Mouse (Mus musculus): ENCODE results near the gene Ccdc180.

Ccdc180 gene

DNA sequence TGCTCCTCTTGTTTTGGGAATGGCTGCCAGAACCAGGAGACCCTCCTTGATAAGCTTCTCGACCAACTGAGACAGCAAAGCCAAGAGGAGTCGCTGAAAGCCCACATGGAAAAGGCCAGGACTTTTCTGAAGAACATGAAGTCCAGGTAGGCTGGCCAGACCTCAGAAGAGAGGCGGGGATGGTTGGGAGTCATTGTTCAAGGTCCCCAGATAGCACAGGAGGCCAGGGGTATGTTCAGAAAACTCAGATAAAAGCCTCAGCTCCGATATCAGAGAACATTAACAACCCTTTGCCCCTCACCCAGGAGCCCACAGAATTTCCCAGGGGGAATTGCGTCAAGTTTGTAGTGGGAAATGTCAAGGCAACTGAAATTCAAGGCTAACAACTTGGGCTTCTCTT, 21.2 kb downstream of the Ccdc180 start:
- DNase-seq (ENCODE audit: low read depth, low spot score), result no peak

DNA sequence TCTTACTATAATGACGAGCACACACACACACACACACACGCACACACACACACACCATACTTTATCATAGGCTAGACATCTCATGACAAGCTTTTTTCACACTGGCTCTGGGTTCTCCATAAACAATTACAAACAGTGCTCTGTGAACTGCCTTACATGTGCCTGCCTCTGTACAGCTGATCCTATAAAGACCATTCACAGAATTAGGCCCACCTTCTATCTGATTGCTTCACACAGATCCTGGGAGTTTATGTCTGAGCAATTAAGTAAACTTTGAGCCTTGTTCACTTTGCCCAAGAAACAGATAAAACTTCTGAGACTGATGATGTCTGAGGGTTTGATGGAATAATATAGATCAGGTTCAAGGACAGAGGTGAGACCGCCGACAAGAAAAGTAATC, 21.8 kb downstream of the Ccdc180 start:
- DNase-seq (ENCODE audit: low read depth, low spot score), result no peak

DNA sequence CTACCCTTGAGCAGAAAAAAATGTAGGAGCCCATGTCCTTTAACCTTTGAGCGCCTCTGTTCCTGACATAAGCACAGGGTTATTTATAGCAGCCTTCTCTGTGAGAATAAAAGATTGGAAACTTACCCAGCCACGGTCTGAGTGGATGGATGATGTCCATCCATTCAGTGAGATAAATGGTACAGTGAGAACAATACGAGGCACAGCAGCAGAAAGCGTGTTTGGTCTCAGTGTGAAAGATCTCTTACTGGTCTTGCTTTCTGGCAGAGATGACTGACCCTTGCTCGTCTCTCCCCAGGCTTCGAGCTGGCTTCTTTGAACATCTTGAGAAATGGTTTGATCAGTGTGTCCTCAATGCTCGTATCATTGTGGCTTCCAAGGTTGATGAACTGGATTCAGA, 27.0 kb downstream of the Ccdc180 start:
- DNase-seq (ENCODE audit: low read depth, low spot score), result no peak

DNA sequence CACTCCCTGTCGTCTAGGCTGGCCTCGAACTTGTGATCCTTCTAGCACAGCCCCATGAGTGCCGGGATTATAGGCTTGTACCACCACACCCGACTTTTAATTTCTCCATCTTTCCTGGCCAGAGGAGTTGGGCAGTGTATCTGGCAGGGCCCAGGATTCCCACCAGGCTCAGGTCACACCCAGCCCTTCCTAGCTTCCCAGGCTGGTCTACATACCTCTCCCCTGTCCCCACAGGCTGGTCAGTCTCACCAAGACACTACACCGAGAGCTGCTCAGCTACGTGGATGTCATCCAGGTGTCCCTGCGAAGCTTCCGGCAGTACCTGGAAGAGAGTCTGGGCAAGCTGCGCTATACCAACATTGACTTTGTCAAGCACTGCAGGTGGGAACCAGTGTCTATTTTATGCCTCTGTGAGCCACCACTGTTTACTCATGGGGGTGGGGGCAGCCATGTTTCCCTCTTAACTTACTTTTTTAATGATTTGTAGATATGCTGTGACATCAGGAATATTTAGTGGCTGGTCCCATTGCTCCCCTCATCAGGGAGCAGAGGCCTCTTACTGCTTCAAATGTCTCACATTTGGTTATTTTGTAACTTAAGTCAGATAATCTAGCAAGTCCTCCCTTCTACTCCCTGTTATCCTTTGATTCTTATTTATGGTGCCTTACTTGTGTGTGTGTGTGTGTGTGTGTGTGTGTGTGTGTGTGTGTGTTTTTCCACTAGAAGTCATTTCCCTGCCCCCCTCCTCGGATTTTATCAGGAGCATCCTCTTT, 31.7 kb downstream of the Ccdc180 start:
- DNase-seq (ENCODE audit: low read depth, low spot score), result no peak

DNA sequence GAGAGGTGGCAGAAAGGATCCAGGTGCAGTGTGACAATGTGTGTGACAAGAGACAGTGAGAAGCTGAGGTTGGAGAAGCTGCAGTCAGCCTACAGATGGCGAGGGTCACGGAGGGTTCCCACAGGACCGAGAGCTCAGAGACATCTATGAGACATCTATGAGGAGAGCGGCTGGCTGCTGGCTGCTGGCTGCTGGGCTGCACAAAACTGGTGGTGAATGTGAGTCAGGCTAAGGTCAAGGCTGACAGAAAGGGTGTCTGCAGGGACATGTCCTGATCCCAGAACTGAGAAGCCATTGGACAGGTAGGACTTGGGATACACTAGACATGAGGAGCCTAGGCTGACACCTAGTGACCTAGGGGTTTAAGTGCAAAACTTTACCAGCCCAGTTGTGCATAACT, 33.9 kb downstream of the Ccdc180 start:
- DNase-seq (ENCODE audit: low read depth, low spot score), result no peak

DNA sequence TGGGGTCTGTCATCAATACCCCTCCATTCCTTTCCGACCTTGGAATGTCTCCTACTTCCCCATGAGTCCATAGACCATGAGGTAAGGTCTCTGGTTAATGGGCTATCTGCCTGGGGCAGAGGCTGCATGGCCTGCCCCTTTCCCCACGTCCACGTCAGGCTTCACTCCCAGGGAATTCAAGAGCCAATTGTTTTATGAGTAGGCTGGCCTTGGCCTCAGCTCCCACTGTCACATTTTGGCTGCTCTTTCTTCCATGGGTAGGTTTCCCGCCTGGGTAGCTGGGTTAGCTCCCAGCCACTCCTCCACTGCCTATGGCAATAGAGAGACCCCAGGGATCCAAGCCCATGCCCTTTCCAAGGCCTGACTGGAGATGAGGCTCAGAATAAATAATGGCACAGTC, 38.5 kb downstream of the Ccdc180 start:
- DNase-seq (ENCODE audit: low read depth, low spot score), result no peak

DNA sequence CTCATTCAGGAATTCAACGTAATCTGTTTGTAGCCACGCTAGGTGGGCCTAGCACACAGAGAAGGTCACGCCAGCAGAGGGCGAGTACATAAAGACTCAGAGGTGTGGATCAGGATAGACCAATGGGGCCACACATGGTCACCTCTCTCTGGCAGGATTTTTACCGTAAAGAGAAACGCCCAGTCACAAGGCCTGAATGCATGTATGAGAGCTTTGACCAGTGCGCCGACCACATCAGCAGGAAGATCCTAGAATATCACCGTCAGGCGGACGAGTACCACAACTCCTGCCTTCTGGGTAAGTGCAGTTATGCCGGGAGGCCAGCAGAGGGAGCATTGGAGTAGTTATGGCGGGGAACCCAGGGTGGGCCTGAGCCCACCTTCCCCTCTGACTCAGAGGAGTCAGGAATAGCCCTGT, 51.5 kb downstream of the Ccdc180 start:
- DNase-seq (ENCODE audit: low read depth, low spot score), result peak; percentile 45

DNA sequence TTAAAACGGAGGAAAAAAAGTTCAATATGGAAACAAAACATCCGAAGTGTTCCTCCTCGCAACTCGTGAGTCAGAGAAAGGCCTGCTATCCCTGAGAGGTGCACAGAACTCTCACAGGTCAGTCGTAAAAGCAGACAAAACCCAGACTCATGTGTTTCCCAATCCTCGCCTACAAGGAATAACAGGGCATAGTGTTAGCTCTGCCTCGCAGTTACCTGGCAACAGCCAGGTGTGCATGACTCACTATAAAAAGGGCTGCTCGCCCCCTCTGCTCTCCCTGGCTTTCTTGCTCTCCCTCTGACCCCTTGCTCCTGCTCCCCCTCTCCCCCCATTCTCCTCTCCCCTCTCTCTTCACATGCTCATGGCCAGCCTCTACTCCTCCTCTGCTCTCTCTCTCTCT, 57.6 kb downstream of the Ccdc180 start:
- DNase-seq (ENCODE audit: low read depth, low spot score), result no peak

DNA sequence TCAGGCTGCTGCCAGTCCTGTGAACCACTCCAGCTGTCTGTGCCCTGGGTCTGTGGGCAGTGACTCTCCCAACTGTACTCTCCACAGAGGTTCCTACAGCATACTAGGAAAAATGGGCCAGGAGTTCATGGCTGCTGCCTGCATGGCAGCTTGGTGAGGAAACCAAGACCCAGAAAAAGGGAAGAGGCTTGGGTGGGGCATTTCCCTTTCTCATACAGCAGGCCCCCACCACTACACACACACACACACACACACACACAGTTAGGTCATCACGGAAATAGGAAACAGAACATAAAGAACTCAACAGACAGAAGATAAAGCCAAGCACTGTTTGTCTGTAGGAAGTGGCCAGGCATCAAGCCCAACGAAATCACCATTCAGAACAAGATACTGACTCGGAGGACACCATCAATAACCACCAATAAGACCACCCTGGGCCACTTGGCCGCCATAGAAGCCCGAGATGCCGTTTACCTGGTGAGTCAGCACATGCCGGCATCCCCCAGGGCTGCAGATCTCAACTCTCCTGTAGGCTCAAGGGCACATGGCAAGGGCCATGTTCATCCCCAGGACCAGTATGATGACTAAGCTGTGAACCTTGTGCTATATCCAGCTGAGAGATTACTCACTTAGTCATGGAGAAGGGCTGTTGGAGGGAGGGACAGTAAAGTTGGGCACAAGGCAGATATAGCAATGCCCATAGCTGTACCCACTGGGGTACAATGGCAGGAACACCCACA, 59.2 kb downstream of the Ccdc180 start:
- no peak for DNase-seq (ENCODE audit: low read depth, low spot score)

DNA sequence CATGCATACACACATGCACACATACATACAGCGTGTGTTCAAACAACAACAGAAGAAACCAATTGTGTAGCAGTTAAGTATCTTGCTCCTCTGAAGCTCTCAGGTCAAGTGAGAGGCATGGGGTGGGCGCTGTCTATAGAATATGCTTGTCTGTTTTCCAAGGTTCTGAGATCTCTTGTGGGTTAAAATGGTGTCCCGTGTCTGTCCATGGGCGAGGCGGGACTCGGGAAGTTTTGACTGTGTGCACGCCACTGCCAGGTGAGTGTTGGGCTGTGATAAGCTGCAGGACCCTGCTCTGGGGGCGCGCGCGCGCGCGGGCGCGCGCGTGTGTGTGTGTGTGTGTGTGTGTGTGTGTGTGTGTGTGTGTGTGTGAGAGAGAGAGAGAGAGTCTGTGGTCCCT, 61.7 kb downstream of the Ccdc180 start:
- DNase-seq (ENCODE audit: low read depth, low spot score), result no peak

DNA sequence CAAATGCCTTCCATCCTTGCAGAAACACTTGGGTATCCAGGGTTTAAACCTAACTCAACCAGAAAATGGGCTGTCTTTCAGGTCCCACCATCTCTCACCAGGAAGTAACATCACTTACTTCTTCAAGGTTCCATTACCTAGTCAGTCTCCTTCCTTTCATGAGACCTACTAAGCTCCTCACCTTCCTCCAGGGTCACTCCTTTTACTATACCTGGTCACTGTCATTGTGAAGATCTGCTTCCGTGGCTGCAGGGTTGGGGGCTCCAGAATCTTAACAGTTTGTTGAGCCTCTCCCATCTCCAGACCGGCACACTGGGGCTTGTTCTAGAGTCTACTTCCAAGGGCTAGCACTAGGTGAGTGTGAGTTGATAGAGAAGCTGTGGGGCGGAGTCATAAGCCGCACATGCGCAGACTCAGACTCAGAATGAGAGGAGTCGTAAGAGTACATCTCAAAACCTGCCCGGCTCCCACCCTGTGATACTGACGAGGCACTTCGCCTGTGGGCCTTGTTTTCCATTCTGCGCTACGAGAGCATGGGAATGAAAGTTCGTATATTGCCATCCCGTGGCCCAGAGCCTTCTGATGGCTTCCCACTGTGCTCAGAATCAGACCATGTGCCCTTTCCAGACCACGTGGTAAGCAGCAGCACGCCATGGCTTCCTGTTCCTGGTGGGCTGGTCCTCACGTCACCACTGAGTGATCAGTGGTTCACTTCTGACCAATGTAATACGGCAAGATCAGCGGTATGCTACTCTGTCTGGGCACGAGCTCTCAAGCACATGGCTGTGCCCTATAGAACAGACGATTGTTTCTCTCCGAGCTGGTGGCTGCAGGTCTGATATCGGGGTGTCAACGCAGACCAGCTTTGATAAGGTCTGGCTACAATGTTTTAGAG, 63.2 kb downstream of the Ccdc180 start:
- no peak for DNase-seq (ENCODE audit: low read depth, low spot score)

DNA sequence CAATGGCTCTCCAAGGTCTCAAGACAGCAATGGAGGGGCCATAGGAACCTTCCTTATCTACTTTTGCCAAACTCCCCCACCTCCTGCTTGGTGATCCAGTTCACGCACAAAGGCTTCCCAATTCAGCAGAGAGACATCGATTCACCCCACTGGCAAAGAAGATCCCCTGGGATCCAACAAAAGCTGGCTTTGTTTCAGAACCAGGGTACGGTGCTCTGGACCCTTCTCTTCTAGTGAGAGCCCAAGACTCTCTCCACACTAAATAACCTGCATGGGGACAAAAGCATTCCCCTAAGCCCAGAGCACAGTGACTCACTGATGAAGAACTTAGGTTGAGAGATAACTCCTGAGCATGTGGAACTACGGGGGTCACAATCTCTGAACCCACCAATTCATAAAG, 65.1 kb downstream of the Ccdc180 start:
- no peak for DNase-seq (ENCODE audit: low read depth, low spot score)

DNA sequence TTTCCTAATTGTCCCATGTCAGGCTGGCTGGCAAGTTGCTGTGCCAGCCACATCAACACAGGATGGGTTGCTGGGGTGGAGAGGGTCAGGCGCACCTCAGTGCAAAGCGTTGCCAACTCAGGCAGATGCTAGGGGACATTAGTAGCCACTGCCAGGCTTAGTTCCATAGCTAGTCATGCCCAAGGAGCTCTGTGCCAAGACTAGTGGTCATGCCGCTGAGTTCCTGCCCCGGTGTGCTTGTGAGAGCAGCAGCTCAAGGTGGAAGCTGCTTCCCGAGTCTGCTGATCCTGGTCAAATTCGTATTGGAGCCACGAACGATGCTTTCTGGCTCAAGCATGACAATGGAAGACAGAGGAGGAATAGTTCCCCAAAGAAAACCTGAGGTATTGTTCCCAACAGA, 66.0 kb downstream of the Ccdc180 start:
- DNase-seq (ENCODE audit: low read depth, low spot score), result no peak

DNA sequence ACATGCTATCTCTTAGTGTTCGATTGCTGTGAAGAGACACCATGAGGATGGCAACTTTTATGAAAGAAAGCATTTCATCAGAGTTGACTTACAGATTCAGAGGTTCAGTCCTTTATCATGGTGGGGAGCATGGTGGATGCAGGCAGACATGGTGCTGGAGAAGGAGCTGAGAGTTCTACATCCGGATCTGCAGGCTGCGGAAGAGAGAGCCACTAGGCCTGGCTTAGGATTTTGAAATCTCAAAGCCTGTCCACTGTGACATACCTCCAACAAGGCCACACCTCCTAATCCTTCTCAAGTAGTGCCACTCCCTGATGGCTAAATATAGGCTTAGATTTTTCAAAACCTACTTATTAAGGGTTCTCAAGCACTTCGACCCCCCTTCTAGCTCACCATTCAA, 66.6 kb downstream of the Ccdc180 start:
- DNase-seq (ENCODE audit: low read depth, low spot score), result no peak

DNA sequence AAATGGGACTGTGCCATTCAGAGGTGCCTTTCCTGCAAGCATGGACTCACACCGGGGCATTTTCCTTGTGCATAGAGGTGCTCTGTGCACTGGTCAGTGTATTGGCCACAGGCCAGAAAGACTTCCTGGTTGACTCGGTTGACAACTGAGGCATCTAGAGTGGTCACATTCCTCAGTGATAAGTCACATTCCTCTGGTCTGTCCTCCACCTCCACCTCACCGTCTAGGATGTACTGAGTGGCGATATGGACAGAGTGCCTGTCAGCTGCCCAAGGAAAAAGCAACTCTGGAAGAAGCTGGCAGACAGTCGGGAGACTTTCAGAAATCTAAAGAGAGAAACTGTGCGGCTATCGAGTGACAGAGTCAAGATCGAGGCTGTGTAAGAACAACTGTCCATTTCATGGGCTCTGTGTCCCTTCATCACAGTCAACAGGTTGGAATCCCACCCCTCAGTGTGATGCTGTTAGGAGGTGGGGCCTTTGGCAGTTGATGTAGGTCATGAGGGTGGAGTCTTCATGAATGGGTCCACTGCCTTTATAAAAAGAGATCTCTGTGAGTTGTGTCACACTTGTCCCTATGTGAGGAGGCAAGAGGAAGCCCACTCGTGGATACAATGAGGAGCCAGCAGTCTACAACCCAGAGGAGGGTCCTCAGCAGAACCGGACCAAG, 74.8 kb downstream of the Ccdc180 start, which contains the start of gene Tdrd7:
Tdrd7 (plus strand) TSS at position 564 of the 669 bp plus-strand sequence.
- no peak for DNase-seq (ENCODE audit: low read depth, low spot score)

DNA sequence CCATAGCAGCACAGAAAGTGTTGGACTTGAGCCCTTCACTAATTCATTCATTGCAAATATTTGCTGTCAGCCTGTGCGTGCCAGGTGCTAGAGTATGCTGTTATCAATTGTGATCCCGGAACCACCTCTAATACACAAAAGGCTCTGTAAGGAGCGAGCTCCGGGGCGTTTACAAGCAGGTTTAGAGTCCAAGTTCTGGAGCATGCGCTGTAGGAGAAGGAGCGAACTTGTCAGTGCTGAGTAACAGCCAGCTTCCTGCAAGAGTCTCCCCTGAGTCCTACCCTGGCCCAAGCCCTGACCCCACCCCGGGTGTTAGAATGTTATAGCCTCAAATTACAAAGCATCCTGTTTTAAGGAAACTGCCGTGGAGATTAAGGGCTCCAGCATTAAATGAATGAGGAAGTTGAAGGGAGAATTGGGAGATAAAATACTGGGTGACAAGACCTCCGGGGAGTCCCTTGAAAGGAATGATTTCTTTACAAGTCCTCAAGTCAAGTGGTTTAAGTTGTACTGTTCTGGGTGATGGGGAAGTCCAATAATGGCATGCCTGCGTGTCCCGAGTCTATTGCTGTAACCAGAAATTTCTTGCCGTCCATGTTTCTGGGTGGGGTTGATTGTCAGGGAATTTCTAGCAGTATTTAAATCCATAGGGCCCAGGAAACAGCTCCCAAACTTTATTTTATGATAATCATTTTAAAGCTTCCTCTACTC, 75.8 kb downstream of the Ccdc180 start:
- no peak for DNase-seq (ENCODE audit: low read depth, low spot score)

DNA sequence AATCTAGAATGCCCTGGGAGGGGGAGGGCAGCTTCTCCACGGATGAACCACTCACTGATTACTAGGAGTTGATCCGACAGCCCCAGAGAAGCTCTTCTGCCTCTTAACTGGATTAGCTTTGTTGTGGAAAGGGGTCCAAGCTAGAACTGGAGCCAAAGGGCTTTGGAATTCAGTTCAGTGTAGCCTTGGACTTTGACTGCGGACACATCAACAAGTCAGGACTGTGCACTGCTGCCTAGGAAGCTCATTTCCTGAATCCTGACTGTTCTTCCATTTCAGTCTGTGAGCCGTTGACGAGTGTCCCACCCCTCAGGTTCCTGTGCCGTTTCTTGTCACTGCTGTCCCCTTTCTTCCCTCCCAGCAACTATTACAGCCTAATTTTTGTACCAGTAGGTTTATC, 76.6 kb downstream of the Ccdc180 start:
- DNase-seq (ENCODE audit: low read depth, low spot score), result no peak

DNA sequence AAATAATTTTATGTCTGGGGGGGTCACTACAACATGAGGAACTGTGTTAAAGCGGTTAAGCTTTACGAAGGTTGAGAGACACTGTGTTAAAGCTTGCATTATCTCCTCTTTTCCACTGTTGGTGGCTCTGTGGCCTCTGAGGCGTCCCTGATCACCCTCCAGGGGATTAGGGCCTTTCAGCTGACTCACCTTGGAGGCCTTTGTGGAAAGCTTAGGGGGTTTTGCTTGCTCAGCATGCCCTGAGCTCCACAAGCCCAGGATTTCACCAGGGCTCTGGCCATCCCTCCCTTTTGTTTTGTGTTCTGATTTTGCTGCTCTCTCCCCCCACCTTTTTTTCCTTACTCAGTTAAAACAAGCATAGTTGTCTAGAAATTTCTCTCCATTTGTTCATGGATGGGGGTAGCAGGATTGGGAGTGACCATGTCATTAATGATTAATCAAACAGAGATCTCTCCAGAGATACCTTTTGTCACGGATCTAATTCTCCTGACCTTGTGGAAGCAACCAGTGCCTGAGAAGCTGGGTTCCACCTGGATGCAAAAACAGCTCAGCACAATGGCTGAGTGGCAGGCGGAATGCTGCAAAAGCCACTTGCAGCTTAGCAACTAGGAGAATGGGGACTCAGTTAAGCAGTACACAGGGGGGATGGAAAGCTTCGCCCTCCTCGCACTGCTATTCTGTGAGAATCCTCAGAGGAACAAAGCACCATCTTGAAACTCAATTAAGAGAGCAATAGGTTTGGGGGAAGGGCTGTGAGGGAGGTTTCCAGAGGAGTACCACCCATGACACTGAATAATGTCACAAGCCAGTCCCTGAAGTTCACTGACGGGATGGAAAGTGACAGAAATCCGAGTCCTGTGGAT, 77.6 kb downstream of the Ccdc180 start:
- DNase-seq (ENCODE audit: low read depth, low spot score), result no peak

DNA sequence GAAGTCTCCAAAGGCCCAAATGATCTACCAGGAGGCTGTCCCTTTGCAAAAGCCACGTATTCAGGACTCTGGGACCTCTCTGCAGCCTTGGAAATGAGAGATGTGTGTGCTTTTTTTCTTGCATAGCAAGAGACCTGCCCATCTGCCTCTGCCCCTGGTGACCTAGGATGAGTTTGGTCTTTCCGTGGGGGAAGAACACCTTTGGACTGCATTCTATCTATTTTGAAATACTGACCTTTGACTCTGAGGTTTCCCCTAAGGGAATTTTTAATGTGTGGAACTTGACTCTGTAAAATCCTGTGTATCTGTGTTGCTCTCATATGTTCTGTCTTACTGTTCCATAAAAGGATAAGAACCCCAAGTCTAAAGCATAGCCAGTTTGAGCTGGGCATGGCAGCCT, 78.9 kb downstream of the Ccdc180 start:
- DNase-seq (ENCODE audit: low read depth, low spot score), result no peak

DNA sequence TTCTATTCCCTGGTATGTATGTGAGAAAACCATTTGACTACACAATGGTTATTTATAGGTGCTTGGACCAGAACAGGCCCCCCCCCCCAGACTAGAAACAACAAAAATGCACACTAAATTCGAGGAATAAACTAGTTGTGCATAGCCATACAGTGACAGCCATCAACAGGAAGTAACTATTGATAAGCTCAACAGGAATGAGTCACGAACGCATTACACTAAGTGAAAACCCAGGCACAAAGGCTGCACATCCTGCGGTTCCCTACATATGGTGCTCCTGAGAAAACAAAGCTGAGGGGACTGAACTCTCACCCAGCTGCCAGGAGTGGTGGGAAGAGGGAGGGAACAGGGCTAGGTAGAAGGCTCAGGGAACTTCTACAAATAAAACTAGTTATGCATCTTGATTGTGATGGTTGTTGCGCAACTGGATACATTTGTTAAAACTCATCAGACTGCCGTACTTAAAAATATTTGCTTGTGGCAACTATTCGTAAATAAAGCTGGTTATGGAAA, 80.0 kb downstream of the Ccdc180 start:
- DNase-seq (ENCODE audit: low read depth, low spot score), result no peak
